Mouse (Mus musculus): Measurements from ENCODE around the gene Exog. TPM values are rescaled to one million over a fixed set of nuclear protein-coding genes. Genes with fewer than 3 reads are reported as not detected.

Gene Exog
- polyA plus RNA-seq, 1 experiment from 2014 or later: 25.6 TPM

- ATAC-seq (ENCODE audit: insufficient number of reproducible peaks, low FRiP score, low TSS enrichment, low read depth): no peak
- Histone ChIP-seq H3K4me2 (replicated peaks) (no peak overlapping the region), H3K36me3 (no peaks in the 10 kb centered on the region), H3K9me3 (replicated peaks) (no peaks in the 10 kb centered on the region), H3K4me1 (peaks cover 41% of the 10 kb centered on the region), H3K27ac (replicated peaks) (no peak overlapping the region), H3K9ac (no peak overlapping the region), H3K4me3 (replicated peaks) (no peak overlapping the region), H3K27me3 (no peaks in the 10 kb centered on the region)
- 73% methylated on average over 12 of the region's 12 CpGs for WGBS
Observed at GRCm38 (mm10) chr9:119419852-119420438, 24.8 kb upstream of the Exog start.

GRCm38 (mm10) chr9:119425217-119425975, 19.3 kb upstream of the Exog start:
- H3K27me3 ChIP-seq: no peaks in the 10 kb centered on the region
- 39% methylated on average over 7 of the region's 7 CpGs for WGBS
- no peak overlapping the region for H3K9ac ChIP-seq
- H3K36me3 ChIP-seq: 0 out of 2 replicates have a peak, but pooled peaks cover 5% of the 10 kb centered on the region
- peak; percentile 71 for ATAC-seq (ENCODE audit: insufficient number of reproducible peaks, low FRiP score, low TSS enrichment, low read depth)
- H3K27ac ChIP-seq (replicated peaks): peak overlapping the region; percentile 60
- no peak overlapping the region for H3K4me3 ChIP-seq (replicated peaks)
- no peak overlapping the region for H3K4me2 ChIP-seq (replicated peaks)
- H3K4me1 ChIP-seq: peaks cover 29% of the 10 kb centered on the region
- H3K9me3 ChIP-seq (replicated peaks): no peaks in the 10 kb centered on the region

- Histone ChIP-seq H3K27ac (replicated peaks) (peak overlapping the region; percentile 60), H3K9me3 (replicated peaks) (no peaks in the 10 kb centered on the region), H3K36me3 (peaks cover 6% of the 10 kb centered on the region; the same call in 1 of the 2 replicates), H3K4me3 (replicated peaks) (no peak overlapping the region), H3K27me3 (no peaks in the 10 kb centered on the region), H3K4me1 (peaks cover 27% of the 10 kb centered on the region), H3K9ac (no peak overlapping the region), H3K4me2 (replicated peaks) (no peak overlapping the region)
- ATAC-seq (ENCODE audit: insufficient number of reproducible peaks, low FRiP score, low TSS enrichment, low read depth): no peak
- 83% methylated on average over 13 of the region's 13 CpGs for WGBS
Observed at GRCm38 (mm10) chr9:119425976-119426415, 18.7 kb upstream of the Exog start.

GRCm38 (mm10) chr9:119426483-119426882, 18.3 kb upstream of the Exog start:
- Histone ChIP-seq H3K9ac (no peak overlapping the region), H3K27ac (replicated peaks) (no peak overlapping the region), H3K4me2 (replicated peaks) (no peak overlapping the region), H3K36me3 (peaks cover 10% of the 10 kb centered on the region; the same call in 1 of the 2 replicates), H3K27me3 (no peaks in the 10 kb centered on the region), H3K4me1 (peaks cover 27% of the 10 kb centered on the region), H3K9me3 (replicated peaks) (no peaks in the 10 kb centered on the region), H3K4me3 (replicated peaks) (no peak overlapping the region)
- WGBS: 50% methylated on average over 7 of the region's 7 CpGs
- no peak for ATAC-seq (ENCODE audit: insufficient number of reproducible peaks, low FRiP score, low TSS enrichment, low read depth)

GRCm38 (mm10) chr9:119430311-119430710, 14.4 kb upstream of the Exog start:
- WGBS: 49% methylated on average over 7 of the region's 7 CpGs
- ATAC-seq (ENCODE audit: insufficient number of reproducible peaks, low FRiP score, low TSS enrichment, low read depth): no peak
- no peaks in the 10 kb centered on the region for H3K9me3 ChIP-seq (replicated peaks)
- no peak overlapping the region for H3K9ac ChIP-seq
- H3K27ac ChIP-seq (replicated peaks): no peak overlapping the region
- no peak overlapping the region for H3K4me2 ChIP-seq (replicated peaks)
- no peaks in the 10 kb centered on the region for H3K27me3 ChIP-seq
- H3K4me3 ChIP-seq (replicated peaks): no peak overlapping the region
- H3K4me1 ChIP-seq: peaks cover 15% of the 10 kb centered on the region
- peaks cover 38% of the 10 kb centered on the region for H3K36me3 ChIP-seq

- 90% methylated on average over 2 of the region's 2 CpGs for WGBS
- no peaks in the 10 kb centered on the region for H3K9me3 ChIP-seq (replicated peaks)
- H3K4me1 ChIP-seq: no peaks in the 10 kb centered on the region
- no peak for ATAC-seq (ENCODE audit: insufficient number of reproducible peaks, low FRiP score, low TSS enrichment, low read depth)
- no peaks in the 10 kb centered on the region for H3K27me3 ChIP-seq
- H3K36me3 ChIP-seq: peaks cover 42% of the 10 kb centered on the region
- no peak overlapping the region for H3K27ac ChIP-seq (replicated peaks)
- no peak overlapping the region for H3K4me2 ChIP-seq (replicated peaks)
- H3K4me3 ChIP-seq (replicated peaks): no peak overlapping the region
- H3K9ac ChIP-seq: no peak overlapping the region
Observed at GRCm38 (mm10) chr9:119435855-119436254, 8.9 kb upstream of the Exog start.

GRCm38 (mm10) chr9:119438065-119438464, 6.7 kb upstream of the Exog start:
- no peak overlapping the region for H3K27ac ChIP-seq (replicated peaks)
- H3K36me3 ChIP-seq: peaks cover 23% of the 10 kb centered on the region
- no peaks in the 10 kb centered on the region for H3K4me1 ChIP-seq
- H3K27me3 ChIP-seq: no peaks in the 10 kb centered on the region
- H3K9ac ChIP-seq: no peak overlapping the region
- no peak overlapping the region for H3K4me3 ChIP-seq (replicated peaks)
- ATAC-seq (ENCODE audit: insufficient number of reproducible peaks, low FRiP score, low TSS enrichment, low read depth): no peak
- H3K4me2 ChIP-seq (replicated peaks): no peak overlapping the region
- no peaks in the 10 kb centered on the region for H3K9me3 ChIP-seq (replicated peaks)
- WGBS: 91% methylated on average over 12 of the region's 12 CpGs

- H3K9me3 ChIP-seq (replicated peaks): no peaks in the 10 kb centered on the region
- H3K4me3 ChIP-seq (replicated peaks): no peak overlapping the region
- no peak for ATAC-seq (ENCODE audit: insufficient number of reproducible peaks, low FRiP score, low TSS enrichment, low read depth)
- 87% methylated on average over 9 of the region's 9 CpGs for WGBS
- no peak overlapping the region for H3K27ac ChIP-seq (replicated peaks)
- H3K27me3 ChIP-seq: no peaks in the 10 kb centered on the region
- no peak overlapping the region for H3K4me2 ChIP-seq (replicated peaks)
- H3K4me1 ChIP-seq: no peaks in the 10 kb centered on the region
- no peak overlapping the region for H3K9ac ChIP-seq
- H3K36me3 ChIP-seq: peaks cover 20% of the 10 kb centered on the region
Observed at GRCm38 (mm10) chr9:119438498-119439000, 6.2 kb upstream of the Exog start.

- no peak overlapping the region for H3K27ac ChIP-seq (replicated peaks)
- H3K27me3 ChIP-seq: no peaks in the 10 kb centered on the region
- H3K36me3 ChIP-seq: peaks cover 36% of the 10 kb centered on the region
- H3K9me3 ChIP-seq (replicated peaks): no peaks in the 10 kb centered on the region
- H3K9ac ChIP-seq: peak overlapping the region; percentile 76
- WGBS: 32% methylated on average over 6 of the region's 6 CpGs
- H3K4me2 ChIP-seq (replicated peaks): peak overlapping the region; percentile 68
- peak overlapping the region; percentile 91 for H3K4me3 ChIP-seq (replicated peaks)
- no peak for ATAC-seq (ENCODE audit: insufficient number of reproducible peaks, low FRiP score, low TSS enrichment, low read depth)
- peaks cover 13% of the 10 kb centered on the region for H3K4me1 ChIP-seq
Observed at GRCm38 (mm10) chr9:119445737-119446136, 994 bp downstream of the Exog start.

GRCm38 (mm10) chr9:119455967-119456366, 11.2 kb downstream of the Exog start:
- Histone ChIP-seq H3K36me3 (peaks cover 49% of the 10 kb centered on the region), H3K9me3 (replicated peaks) (no peaks in the 10 kb centered on the region), H3K4me1 (no peaks in the 10 kb centered on the region), H3K4me2 (replicated peaks) (no peak overlapping the region), H3K27me3 (no peaks in the 10 kb centered on the region), H3K4me3 (replicated peaks) (no peak overlapping the region), H3K9ac (no peak overlapping the region), H3K27ac (replicated peaks) (no peak overlapping the region)
- no peak for ATAC-seq (ENCODE audit: insufficient number of reproducible peaks, low FRiP score, low TSS enrichment, low read depth)
- WGBS: 87% methylated on average over 14 of the region's 14 CpGs

GRCm38 (mm10) chr9:119457122-119457521, 12.4 kb downstream of the Exog start:
- no peaks in the 10 kb centered on the region for H3K27me3 ChIP-seq
- H3K36me3 ChIP-seq: peaks cover 43% of the 10 kb centered on the region
- no peak overlapping the region for H3K27ac ChIP-seq (replicated peaks)
- ATAC-seq (ENCODE audit: insufficient number of reproducible peaks, low FRiP score, low TSS enrichment, low read depth): no peak
- H3K4me3 ChIP-seq (replicated peaks): no peak overlapping the region
- H3K4me2 ChIP-seq (replicated peaks): no peak overlapping the region
- H3K9ac ChIP-seq: no peak overlapping the region
- no peaks in the 10 kb centered on the region for H3K9me3 ChIP-seq (replicated peaks)
- H3K4me1 ChIP-seq: no peaks in the 10 kb centered on the region
- 83% methylated on average over 14 of the region's 14 CpGs for WGBS
